Mouse (Mus musculus) liver, embryonic 13.5 days (tissue): ENCODE data around the gene Tmem234. TPM values are rescaled to one million over a fixed set of nuclear protein-coding genes. Genes with fewer than 3 reads are reported as not detected.

Experiments used
- ATAC-seq: fragments of 200-750 bp; cut with Nextera tagmentation; 2 replicates; pipeline ENCODE4 v1.8.0; 2017; ENCODE audit warnings: low read depth, mild to moderate bottlenecking, moderate number of reproducible peaks, moderate library complexity
- DNase-seq: peaks from one replicate; pipeline ENCODE4 v3.0.0; 2022
- H3K27ac ChIP-seq: fragments of 300-500 bp; sonication (generic); 2 replicates; pipeline ENCODE4 v1.5.1; 2015; ENCODE audit warnings: moderate library complexity, mild to moderate bottlenecking, inconsistent platforms
- H3K27me3 ChIP-seq: fragments of 300-500 bp; sonication (generic); 2 replicates; pipeline ENCODE4 v1.6.1; 2015; ENCODE audit warnings: mild to moderate bottlenecking, inconsistent platforms
- H3K36me3 ChIP-seq: fragments of 300-500 bp; sonication (generic); 2 replicates; pipeline ENCODE4 v1.6.1; 2015; ENCODE audit warnings: mild to moderate bottlenecking, inconsistent platforms
- H3K4me1 ChIP-seq: fragments of 300-500 bp; sonication (generic); replicated peaks from 2 replicates; pipeline ENCODE4 v1.6.1; 2015; ENCODE audit warnings: inconsistent platforms
- H3K4me2 ChIP-seq: fragments of 300-500 bp; sonication (generic); 2 replicates; pipeline ENCODE4 v1.6.1; 2015; ENCODE audit warnings: inconsistent platforms, mild to moderate bottlenecking, moderate library complexity
- H3K4me3 ChIP-seq: fragments of 300-500 bp; sonication (generic); replicated peaks from 2 replicates; pipeline ENCODE4 v1.5.1; 2015; ENCODE audit warnings: mild to moderate bottlenecking, inconsistent platforms
- H3K9ac ChIP-seq: fragments of 300-500 bp; sonication (generic); 2 replicates; pipeline ENCODE4 v1.6.1; 2015; ENCODE audit warnings: mild to moderate bottlenecking, inconsistent platforms
- H3K9me3 ChIP-seq: fragments of 300-500 bp; sonication (generic); replicated peaks from 2 replicates; pipeline ENCODE4 v1.6.1; 2016; ENCODE audit warnings: inconsistent platforms
- WGBS: fragments of 180-500 bp; shearing (Covaris S2); methylation state at CpG from one replicate; pipeline ENCODE4 v1.1.7; 2015; ENCODE audit not compliant: insufficient replicate concordance; 5-methylcytosine and 5-hydroxymethylcytosine counted together
- polyA plus RNA-seq: library from polyadenylated mRNA; unstranded; fragments of >200 nt; fragmentation: Nextera tagmentation; extraction: Ambion mirVana; gene quantifications from 2 replicates; pipeline ENCODE4 v1.2.1, GENCODE M21; 2015

The Tmem234 gene
- polyA plus RNA-seq, 1 experiment from 2014 or later = 153 TPM

DNA sequence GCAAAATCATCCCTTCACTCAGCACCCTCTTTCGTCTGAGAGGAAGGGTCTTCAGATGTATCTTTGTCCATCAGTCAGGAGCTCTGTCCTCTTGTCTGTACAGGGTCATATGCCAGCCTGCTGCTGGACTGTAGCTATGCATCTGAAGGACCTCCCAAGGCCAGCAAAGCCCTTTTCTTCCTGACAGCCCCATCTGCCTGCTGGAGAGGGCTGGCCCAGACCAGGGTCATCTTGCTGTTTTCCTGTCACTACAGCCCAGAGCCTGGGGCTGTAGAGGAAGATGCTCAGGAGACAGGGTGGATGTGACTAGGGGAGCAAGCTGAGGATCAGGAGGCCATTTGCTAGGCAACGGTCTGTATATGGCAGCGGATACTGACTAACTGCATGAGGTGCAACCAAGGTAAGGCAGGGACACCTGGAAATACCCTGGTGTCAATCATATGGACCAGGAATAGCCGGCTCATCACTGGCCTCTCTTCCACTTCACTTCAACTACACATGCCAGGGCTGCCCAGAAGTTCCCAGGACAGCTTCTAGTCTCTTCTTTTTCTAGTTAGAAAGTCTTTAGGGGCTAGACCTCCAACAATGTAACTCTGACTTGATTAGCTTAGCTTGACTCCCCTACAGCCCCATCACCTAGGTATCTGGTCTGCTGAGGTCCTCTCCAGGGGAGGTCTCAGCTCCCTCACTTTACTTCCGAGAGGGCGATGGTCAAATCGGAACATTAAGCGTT lies 22.5 kb downstream of the Tmem234 start:
- Histone ChIP-seq H3K9ac (peak overlapping the region; percentile 71), H3K27ac (peak overlapping the region; percentile 88), H3K9me3 (no peaks in the 10 kb centered on the region), H3K27me3 (no peaks in the 10 kb centered on the region), H3K4me3 (peak overlapping the region; percentile 62), H3K4me2 (peak overlapping the region; percentile 75), H3K36me3 (peaks cover 21% of the 10 kb centered on the region), H3K4me1 (peaks cover 66% of the 10 kb centered on the region)
- DNase-seq = no peak
- 23% methylated on average over 8 of the region's 8 CpGs for WGBS
- no peak for ATAC-seq

DNA sequence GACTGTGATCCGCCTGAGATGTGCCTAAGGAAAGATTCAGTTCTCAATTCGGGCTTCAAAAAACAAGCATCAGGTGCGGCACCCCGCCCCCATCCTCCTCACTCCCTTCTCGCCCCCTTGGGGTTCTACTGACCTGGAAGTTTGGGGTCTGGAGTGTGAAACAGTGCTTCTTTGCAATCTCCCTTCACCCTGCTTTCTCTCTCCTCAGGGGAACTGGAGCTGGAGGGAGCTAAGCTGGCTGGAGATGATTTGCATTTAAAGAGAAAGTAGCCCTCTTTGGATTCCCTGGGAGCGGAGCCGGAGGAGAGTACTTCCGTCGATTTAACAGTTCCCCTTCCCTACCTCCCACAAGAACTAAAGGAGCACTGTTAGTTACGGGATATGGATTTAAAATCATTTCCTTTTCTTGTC lies 23.2 kb downstream of the Tmem234 start, which contains the start of gene Ccdc28b:
Gene Ccdc28b (minus strand): TSS at position 267 of the 411 bp plus-strand sequence.
- WGBS = under 1% methylated on average over 10 of the region's 10 CpGs
- Histone ChIP-seq H3K4me2 (peak within 1 kb of the TSS; percentile 75), H3K27me3 (no peaks in the 10 kb centered on the region), H3K27ac (peak within 1 kb of the TSS; percentile 88), H3K9me3 (no peaks in the 10 kb centered on the region), H3K4me1 (peaks cover 59% of the 10 kb centered on the region), H3K36me3 (peaks cover 28% of the 10 kb centered on the region), H3K9ac (peak within 1 kb of the TSS; percentile 71), H3K4me3 (peak within 1 kb of the TSS; percentile 62)
- ATAC-seq = no peak
- no peak for DNase-seq

DNA sequence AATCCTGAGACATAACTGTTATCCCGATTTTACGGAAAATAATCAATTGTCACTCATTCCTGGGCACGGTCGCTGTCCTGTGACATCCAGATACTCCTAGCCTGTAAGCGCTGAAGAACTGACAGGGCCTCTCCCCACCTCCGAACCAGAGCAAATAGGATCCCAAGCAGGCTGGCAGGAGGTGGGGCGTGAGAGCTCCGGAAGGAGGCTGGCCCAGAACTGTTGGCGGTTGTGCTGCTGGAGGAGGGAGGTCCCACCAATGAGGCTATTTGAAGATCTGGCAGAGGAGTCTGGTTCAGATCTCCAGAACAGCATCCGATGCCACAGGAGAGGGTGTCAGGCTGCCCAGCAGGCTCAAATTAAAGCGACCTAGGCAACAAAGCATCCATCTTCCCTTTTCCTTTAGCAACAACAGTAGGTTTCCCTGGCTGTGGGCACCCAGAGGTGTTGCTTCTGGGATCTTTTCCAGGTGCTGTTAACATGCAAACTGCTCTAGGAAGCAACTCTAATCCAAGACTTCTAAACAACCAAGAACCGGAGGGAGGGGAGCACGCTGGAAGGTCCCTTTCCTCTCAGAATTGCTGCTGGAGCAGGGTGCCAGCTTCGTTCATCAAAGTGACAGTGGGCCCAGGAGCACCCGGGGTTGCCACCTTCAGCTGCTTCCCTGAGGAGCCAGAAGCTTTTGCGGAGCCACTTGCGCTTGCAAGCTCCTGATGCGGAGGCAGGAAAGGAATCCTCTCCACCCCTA lies 24.0 kb downstream of the Tmem234 start:
- ATAC-seq = peak; percentile 97
- peak overlapping the region; percentile 62 for H3K4me3 ChIP-seq
- peak overlapping the region; percentile 71 for H3K9ac ChIP-seq
- H3K9me3 ChIP-seq = no peaks in the 10 kb centered on the region
- DNase-seq = peak; percentile 87
- 1% methylated on average over 18 of the region's 18 CpGs for WGBS
- H3K27ac ChIP-seq = peak overlapping the region; percentile 88
- no peaks in the 10 kb centered on the region for H3K27me3 ChIP-seq
- peaks cover 36% of the 10 kb centered on the region for H3K36me3 ChIP-seq
- peaks cover 55% of the 10 kb centered on the region for H3K4me1 ChIP-seq
- peak overlapping the region; percentile 75 for H3K4me2 ChIP-seq

DNA sequence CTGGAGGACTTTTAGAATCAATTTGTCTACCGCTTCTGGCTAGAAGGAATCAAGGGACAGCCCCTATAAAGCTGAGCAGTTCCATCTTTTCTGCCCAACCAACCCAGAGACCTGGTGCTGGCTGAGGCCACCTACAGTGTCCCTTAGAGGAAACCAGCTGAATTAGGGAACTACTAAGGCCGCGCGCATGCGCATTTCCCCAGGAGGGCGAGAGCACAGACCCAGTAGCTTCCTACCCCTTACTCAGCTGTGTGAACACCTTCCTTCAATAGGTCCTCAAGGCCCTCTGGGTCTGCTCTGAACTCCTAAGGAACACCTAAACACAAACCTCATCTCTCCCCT lies 24.5 kb downstream of the Tmem234 start:
- under 1% methylated on average over 6 of the region's 6 CpGs for WGBS

DNA sequence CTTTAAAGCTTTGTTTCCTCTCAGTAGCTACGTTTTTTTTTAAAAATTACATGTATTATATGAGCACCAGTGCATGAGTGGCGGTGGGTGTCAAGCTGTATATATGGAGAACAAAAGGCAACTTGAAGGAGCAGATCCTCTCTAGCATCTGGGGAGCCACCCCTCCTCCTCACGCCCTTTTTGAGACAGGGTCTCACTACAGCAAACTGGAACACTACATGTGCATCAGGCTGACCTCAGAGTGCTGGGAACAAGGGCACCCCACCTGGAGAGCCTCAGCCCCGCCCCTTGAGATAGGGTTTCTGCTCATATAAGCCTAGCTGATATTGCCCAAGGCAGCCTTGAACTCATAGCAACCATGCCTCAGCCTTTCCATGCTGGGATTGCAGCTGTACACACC lies 25.0 kb downstream of the Tmem234 start:
- peak overlapping the region; percentile 64; the same call in 1 of the 2 replicates for H3K9ac ChIP-seq
- no peak for ATAC-seq
- WGBS = 41% methylated on average over 4 of the region's 4 CpGs
- peaks cover 46% of the 10 kb centered on the region for H3K36me3 ChIP-seq
- H3K4me2 ChIP-seq = peak overlapping the region; percentile 75
- H3K27ac ChIP-seq = peak overlapping the region; percentile 88
- H3K9me3 ChIP-seq = no peaks in the 10 kb centered on the region
- no peak for DNase-seq
- H3K4me3 ChIP-seq = no peak overlapping the region
- H3K4me1 ChIP-seq = peaks cover 55% of the 10 kb centered on the region
- no peaks in the 10 kb centered on the region for H3K27me3 ChIP-seq

More for the DNA sequence above, 24.5 kb downstream of the Tmem234 start:
- peak overlapping the region; percentile 64 for H3K9ac ChIP-seq
- H3K4me1 ChIP-seq = peaks cover 55% of the 10 kb centered on the region
- H3K9me3 ChIP-seq = no peaks in the 10 kb centered on the region
- DNase-seq (no peak), ATAC-seq (peak; percentile 7; the same call in 1 of the 2 replicates)
- peak overlapping the region; percentile 62 for H3K4me3 ChIP-seq
- peak overlapping the region; percentile 75 for H3K4me2 ChIP-seq
- peak overlapping the region; percentile 88 for H3K27ac ChIP-seq
- peaks cover 41% of the 10 kb centered on the region for H3K36me3 ChIP-seq
- H3K27me3 ChIP-seq = no peaks in the 10 kb centered on the region

DNA sequence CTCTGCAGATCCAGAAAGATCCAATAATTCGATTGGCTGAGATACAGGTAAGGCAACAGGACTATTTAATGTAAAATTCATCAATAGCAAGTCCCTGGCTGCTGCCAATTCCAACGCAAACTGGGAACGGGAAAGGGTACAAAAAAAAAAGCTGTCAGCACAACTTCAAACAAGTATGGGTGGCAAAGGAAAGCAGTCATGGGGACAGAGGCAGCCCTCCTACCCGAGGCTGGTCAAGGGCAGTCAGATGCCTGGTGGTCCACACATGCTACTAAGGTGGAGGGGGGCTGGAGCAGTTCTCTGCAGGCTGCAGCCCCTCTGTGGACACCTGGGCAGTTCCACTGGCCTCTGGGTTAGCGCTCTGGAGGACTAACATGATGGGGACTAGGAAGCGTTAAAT lies 25.6 kb downstream of the Tmem234 start:
- Histone ChIP-seq H3K27ac (no peak overlapping the region), H3K27me3 (no peaks in the 10 kb centered on the region), H3K36me3 (peaks cover 51% of the 10 kb centered on the region), H3K9me3 (no peaks in the 10 kb centered on the region), H3K4me2 (no peak overlapping the region), H3K4me3 (no peak overlapping the region), H3K9ac (no peak overlapping the region), H3K4me1 (peaks cover 51% of the 10 kb centered on the region)
- DNase-seq (no peak), ATAC-seq (no peak)
- WGBS = 72% methylated on average over 6 of the region's 6 CpGs

DNA sequence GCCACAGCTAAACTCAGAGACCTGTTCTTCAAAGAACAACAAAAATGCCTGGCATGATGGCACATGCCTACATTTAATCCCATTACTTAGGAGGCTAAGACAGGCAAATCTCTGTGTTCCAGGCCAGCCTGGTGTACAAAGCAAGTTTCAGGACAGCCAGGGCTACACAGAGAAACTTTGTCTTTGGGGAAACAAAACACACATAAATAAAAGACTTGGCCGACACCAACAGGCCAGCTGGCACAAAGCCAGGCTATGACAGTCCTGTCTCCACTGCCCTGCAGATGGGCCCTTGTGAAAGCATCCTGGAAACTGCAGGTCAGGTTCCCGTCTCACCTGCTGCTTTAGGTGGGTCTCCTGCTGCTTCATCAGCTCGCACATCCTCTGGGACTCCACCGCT lies 30.5 kb downstream of the Tmem234 start:
- Histone ChIP-seq H3K36me3 (peaks cover 99% of the 10 kb centered on the region), H3K9ac (no peak overlapping the region), H3K27ac (no peak overlapping the region), H3K4me3 (no peak overlapping the region), H3K4me2 (no peak overlapping the region), H3K4me1 (peaks cover 29% of the 10 kb centered on the region), H3K27me3 (no peaks in the 10 kb centered on the region), H3K9me3 (no peaks in the 10 kb centered on the region)
- DNase-seq (no peak), ATAC-seq (no peak)
- WGBS = 93% methylated on average over 4 of the region's 4 CpGs

DNA sequence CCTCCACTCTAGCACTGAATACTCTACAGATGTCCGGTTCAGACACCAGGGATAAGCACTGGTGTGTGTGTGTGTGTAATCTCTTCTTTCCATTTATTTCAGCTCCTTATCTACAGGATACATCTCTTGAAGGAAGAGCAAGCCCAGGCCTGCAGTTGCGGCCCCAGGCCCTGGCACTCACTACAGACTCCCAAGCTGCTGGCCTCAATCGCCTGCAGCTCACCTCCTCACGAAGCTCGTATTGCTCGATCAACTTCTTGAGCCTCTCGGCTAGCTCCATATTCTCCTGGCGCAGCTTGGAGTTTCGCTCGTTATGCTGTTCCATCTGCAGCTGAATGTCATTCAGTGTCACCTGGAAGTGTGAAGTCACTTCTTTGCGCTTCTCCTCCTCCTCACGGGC lies 31.4 kb downstream of the Tmem234 start:
- no peak for ATAC-seq
- WGBS = 91% methylated on average over 12 of the region's 12 CpGs
- Histone ChIP-seq H3K27me3 (no peaks in the 10 kb centered on the region), H3K36me3 (peaks cover 99% of the 10 kb centered on the region), H3K9ac (no peak overlapping the region), H3K27ac (no peak overlapping the region), H3K9me3 (no peaks in the 10 kb centered on the region), H3K4me3 (no peak overlapping the region), H3K4me2 (no peak overlapping the region), H3K4me1 (peaks cover 20% of the 10 kb centered on the region)
- DNase-seq = no peak

DNA sequence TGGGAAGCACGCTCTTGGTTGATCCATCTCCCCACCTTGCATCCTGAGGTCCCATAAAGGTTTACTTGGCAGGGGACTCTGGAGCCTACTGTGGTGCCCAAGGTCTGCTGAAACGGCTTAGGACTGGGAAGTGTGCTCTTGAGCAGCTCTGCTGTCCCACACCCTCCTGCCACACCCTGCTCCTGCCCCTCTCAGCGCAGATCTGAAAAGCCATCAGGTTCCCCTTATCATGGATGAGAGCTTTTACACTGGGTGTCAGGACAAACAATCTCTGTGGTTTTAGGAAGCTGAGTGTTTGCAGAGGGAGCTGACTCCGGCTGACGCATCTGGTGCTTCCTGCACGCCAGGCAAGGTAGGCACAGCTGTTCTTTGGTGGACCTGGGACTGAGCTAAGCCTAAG lies 33.4 kb downstream of the Tmem234 start:
- Histone ChIP-seq H3K27ac (peak overlapping the region; percentile 53), H3K36me3 (peaks cover 98% of the 10 kb centered on the region)
- peak; percentile 87 for ATAC-seq

DNA sequence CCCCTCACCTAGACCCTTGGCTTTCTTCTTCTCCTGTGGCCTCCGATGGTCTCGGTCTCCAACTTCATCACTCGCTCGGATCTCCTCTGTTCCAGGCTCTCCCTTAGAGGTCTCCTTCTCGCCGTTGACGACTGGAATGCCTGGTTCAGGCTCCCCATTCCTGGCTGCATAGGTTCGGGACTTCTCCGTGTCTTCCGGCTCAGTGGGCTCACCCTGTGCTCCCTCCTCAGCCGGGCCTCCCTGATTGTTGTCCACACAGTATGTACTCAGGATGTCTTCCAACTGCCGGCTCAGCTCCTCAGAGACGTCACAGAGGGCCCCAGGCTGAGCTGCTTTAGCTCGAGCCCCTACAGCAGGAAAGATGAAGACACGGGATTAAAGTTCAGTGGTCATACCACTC lies 38.8 kb downstream of the Tmem234 start:
- Histone ChIP-seq H3K27ac (0 out of 2 replicates have a peak overlapping the region, but pooled peaks have one; percentile 87), H3K9me3 (no peaks in the 10 kb centered on the region), H3K4me2 (peak overlapping the region; percentile 88), H3K4me3 (peak overlapping the region; percentile 73), H3K27me3 (no peaks in the 10 kb centered on the region), H3K36me3 (peaks cover 54% of the 10 kb centered on the region), H3K9ac (peak overlapping the region; percentile 83), H3K4me1 (peaks cover 41% of the 10 kb centered on the region)
- no peak for DNase-seq
- WGBS = 83% methylated on average over 15 of the region's 15 CpGs
- ATAC-seq = no peak

More for the DNA sequence above, 33.4 kb downstream of the Tmem234 start:
- H3K4me1 ChIP-seq = peaks cover 28% of the 10 kb centered on the region
- peak overlapping the region; percentile 44 for H3K4me2 ChIP-seq
- peak overlapping the region; percentile 40; the same call in 1 of the 2 replicates for H3K9ac ChIP-seq
- WGBS = 43% methylated on average over 6 of the region's 6 CpGs
- DNase-seq = no peak
- H3K9me3 ChIP-seq = no peaks in the 10 kb centered on the region
- 0 out of 2 replicates have a peak overlapping the region, but pooled peaks have one; percentile 10 for H3K4me3 ChIP-seq
- H3K27me3 ChIP-seq = no peaks in the 10 kb centered on the region

DNA sequence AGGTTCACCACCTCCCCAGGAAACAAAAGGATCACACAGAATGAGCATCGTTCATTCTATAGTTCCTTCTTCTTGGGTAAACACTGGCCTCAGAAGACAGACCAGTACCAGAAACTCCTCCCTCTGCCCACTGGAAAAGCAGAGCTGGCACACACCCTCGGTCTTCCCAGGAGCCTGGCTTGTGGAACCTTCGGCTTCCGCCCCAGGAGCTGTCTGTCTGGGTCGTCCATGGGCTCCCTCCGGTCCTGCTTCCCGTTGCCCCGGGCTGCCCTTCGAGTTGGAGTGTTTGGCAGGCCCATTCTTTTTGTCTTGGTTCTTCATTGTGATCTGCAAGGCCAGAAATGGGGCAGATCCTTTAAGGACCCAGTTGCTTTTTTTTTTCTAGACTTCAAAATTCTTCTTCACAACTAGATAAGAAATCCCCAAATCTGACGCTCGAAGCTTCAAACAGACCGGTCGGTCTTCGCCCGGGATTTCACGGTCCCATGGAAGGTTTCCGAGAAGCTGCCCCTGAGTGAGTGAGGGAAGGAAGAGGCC lies 39.7 kb downstream of the Tmem234 start:
- H3K36me3 ChIP-seq = peaks cover 45% of the 10 kb centered on the region
- ATAC-seq = no peak
- peak overlapping the region; percentile 87 for H3K27ac ChIP-seq
- no peaks in the 10 kb centered on the region for H3K27me3 ChIP-seq
- H3K9me3 ChIP-seq = no peaks in the 10 kb centered on the region
- peaks cover 33% of the 10 kb centered on the region for H3K4me1 ChIP-seq
- H3K4me3 ChIP-seq = peak overlapping the region; percentile 73
- peak overlapping the region; percentile 83 for H3K9ac ChIP-seq
- no peak for DNase-seq
- H3K4me2 ChIP-seq = peak overlapping the region; percentile 88
- WGBS = 1% methylated on average over 17 of the region's 17 CpGs
